Mouse (Mus musculus): Measurements from ENCODE around the gene Cpxm2. TPM values are rescaled to one million over a fixed set of nuclear protein-coding genes. Genes with fewer than 3 reads are reported as not detected.

Gene Cpxm2
- polyA plus RNA-seq, 1 experiment from 2014 or later = 3.4 TPM

- H3K4me2 ChIP-seq (replicated peaks; ENCODE audit: low read depth, low read length) = no peak overlapping the region
- H3K27me3 ChIP-seq (ENCODE audit: control insufficient read depth, insufficient read depth, low read length) = no peaks in the 10 kb centered on the region
- no peaks in the 10 kb centered on the region for H3K9me3 ChIP-seq (ENCODE audit: control insufficient read depth, low read depth, low read length)
- H3K36me3 ChIP-seq (ENCODE audit: control insufficient read depth, insufficient read depth, low read length) = no peaks in the 10 kb centered on the region
- H3K27ac ChIP-seq (ENCODE audit: low read length) = no peak overlapping the region
- H3K4me3 ChIP-seq (ENCODE audit: low read depth, low read length) = no peak overlapping the region
- no peak overlapping the region for H3K9ac ChIP-seq (replicated peaks; ENCODE audit: low read depth, low read length)
- no peak for ATAC-seq (ENCODE audit: insufficient number of reproducible peaks, insufficient read depth, low FRiP score, low read depth)
- no peaks in the 10 kb centered on the region for H3K4me1 ChIP-seq (ENCODE audit: control insufficient read depth, insufficient read depth, low read length)
- WGBS = 80% methylated on average over 7 of the region's 7 CpGs
Measured at GRCm38 (mm10) chr7:132123211-132123610, 31.3 kb downstream of the Cpxm2 start.

DNA sequence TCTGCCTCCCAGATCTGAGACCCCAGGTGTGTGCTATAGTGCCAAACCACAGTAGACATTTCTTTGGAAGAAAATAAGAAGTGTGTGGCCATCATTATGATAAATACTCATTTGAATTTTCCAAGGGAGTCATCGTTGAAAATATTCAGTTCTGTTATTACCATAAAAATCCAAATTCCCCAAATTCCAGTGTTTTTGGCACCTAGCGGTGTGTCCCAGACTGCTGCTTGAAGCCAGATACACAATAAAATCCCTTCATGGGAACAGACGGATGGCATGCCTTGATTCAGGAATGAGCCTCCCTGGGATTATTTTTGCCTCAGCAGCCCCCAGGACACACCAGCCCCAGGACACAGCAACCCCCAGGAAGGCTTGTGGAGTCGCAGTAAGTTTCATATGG, 34.7 kb downstream of the Cpxm2 start:
- Histone ChIP-seq H3K36me3 (ENCODE audit: control insufficient read depth, insufficient read depth, low read length) (no peaks in the 10 kb centered on the region), H3K27ac (ENCODE audit: low read length) (no peak overlapping the region), H3K4me2 (replicated peaks; ENCODE audit: low read depth, low read length) (no peak overlapping the region), H3K27me3 (ENCODE audit: control insufficient read depth, insufficient read depth, low read length) (no peaks in the 10 kb centered on the region), H3K4me1 (ENCODE audit: control insufficient read depth, insufficient read depth, low read length) (no peaks in the 10 kb centered on the region), H3K9me3 (ENCODE audit: control insufficient read depth, low read depth, low read length) (no peaks in the 10 kb centered on the region), H3K9ac (replicated peaks; ENCODE audit: low read depth, low read length) (no peak overlapping the region), H3K4me3 (ENCODE audit: low read depth, low read length) (no peak overlapping the region)
- WGBS = 90% methylated on average over 4 of the region's 4 CpGs
- no peak for ATAC-seq (ENCODE audit: insufficient number of reproducible peaks, insufficient read depth, low FRiP score, low read depth)

DNA sequence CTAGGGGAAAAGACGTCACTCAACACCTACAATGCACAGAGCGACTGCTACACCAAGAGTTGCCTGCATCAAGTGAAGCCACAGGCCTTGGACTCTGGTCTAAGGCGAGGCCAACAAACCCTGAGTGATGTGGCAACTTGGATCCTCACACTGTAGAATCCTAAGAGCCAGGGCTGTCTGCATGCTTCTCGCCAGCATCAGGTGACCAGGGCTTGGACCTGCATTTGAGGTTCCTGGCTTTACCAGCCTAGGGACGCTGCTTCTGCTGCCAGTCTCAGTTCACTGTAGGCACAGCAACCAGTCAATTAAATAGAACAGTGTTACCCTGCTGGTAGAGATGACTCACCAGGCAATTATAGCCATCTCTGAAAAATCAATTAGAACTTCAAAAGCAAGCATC, 42.8 kb downstream of the Cpxm2 start:
- no peaks in the 10 kb centered on the region for H3K27me3 ChIP-seq (ENCODE audit: control insufficient read depth, insufficient read depth, low read length)
- 73% methylated on average over 5 of the region's 5 CpGs for WGBS
- ATAC-seq (ENCODE audit: insufficient number of reproducible peaks, insufficient read depth, low FRiP score, low read depth) = no peak
- no peaks in the 10 kb centered on the region for H3K9me3 ChIP-seq (ENCODE audit: control insufficient read depth, low read depth, low read length)
- no peaks in the 10 kb centered on the region for H3K36me3 ChIP-seq (ENCODE audit: control insufficient read depth, insufficient read depth, low read length)
- H3K27ac ChIP-seq (ENCODE audit: low read length) = no peak overlapping the region
- H3K4me2 ChIP-seq (replicated peaks; ENCODE audit: low read depth, low read length) = no peak overlapping the region
- H3K4me3 ChIP-seq (ENCODE audit: low read depth, low read length) = no peak overlapping the region
- no peaks in the 10 kb centered on the region for H3K4me1 ChIP-seq (ENCODE audit: control insufficient read depth, insufficient read depth, low read length)
- no peak overlapping the region for H3K9ac ChIP-seq (replicated peaks; ENCODE audit: low read depth, low read length)

DNA sequence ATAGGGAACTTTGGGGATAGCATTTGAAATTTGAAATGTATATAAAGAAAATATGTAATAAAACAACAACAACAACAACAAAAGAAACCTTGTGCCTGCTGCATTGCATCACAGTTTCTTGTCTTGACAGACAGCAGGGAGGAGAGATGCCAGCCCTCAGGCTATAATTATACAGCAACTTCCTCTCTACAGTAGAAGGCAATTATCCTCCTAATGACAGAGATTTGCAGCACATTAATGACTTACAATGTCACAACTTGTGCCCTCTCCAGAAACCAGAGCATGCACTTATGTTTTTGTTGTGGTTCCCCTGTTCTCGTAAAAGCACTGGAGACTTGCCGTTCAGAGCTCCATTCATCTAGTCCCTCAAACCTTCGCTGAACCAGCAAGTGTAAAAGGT, 44.2 kb downstream of the Cpxm2 start:
- H3K4me2 ChIP-seq (replicated peaks; ENCODE audit: low read depth, low read length) = no peak overlapping the region
- H3K9ac ChIP-seq (replicated peaks; ENCODE audit: low read depth, low read length) = no peak overlapping the region
- ATAC-seq (ENCODE audit: insufficient number of reproducible peaks, insufficient read depth, low FRiP score, low read depth) = no peak
- H3K4me1 ChIP-seq (ENCODE audit: control insufficient read depth, insufficient read depth, low read length) = no peaks in the 10 kb centered on the region
- no peaks in the 10 kb centered on the region for H3K9me3 ChIP-seq (ENCODE audit: control insufficient read depth, low read depth, low read length)
- no peaks in the 10 kb centered on the region for H3K27me3 ChIP-seq (ENCODE audit: control insufficient read depth, insufficient read depth, low read length)
- WGBS = 72% methylated on average over 3 of the region's 3 CpGs
- H3K27ac ChIP-seq (ENCODE audit: low read length) = no peak overlapping the region
- H3K4me3 ChIP-seq (ENCODE audit: low read depth, low read length) = no peak overlapping the region
- H3K36me3 ChIP-seq (ENCODE audit: control insufficient read depth, insufficient read depth, low read length) = no peaks in the 10 kb centered on the region

DNA sequence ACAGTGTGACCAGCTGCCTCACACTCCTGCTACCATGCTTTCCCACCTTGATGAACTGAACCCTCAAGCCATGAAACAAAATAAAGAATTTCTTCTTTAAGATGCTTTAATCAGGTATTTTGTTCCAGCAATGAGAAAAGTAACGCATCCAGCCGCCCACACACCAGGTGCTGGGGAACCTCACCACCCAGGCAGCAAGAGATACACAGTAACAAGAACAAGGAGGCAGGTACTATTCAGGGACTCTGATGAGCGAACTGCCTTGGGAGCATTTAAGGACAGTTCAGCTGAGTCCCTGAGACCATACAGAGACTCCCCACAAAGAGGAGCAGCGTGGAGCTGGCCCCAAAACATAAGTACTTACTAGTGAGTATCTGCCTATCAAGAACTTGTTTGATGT, 47.6 kb downstream of the Cpxm2 start:
- Histone ChIP-seq H3K4me2 (replicated peaks; ENCODE audit: low read depth, low read length) (no peak overlapping the region), H3K27ac (ENCODE audit: low read length) (no peak overlapping the region), H3K9ac (replicated peaks; ENCODE audit: low read depth, low read length) (no peak overlapping the region), H3K4me1 (ENCODE audit: control insufficient read depth, insufficient read depth, low read length) (no peaks in the 10 kb centered on the region), H3K9me3 (ENCODE audit: control insufficient read depth, low read depth, low read length) (no peaks in the 10 kb centered on the region), H3K4me3 (ENCODE audit: low read depth, low read length) (no peak overlapping the region), H3K27me3 (ENCODE audit: control insufficient read depth, insufficient read depth, low read length) (no peaks in the 10 kb centered on the region), H3K36me3 (ENCODE audit: control insufficient read depth, insufficient read depth, low read length) (no peaks in the 10 kb centered on the region)
- 85% methylated on average over 4 of the region's 4 CpGs for WGBS
- no peak for ATAC-seq (ENCODE audit: insufficient number of reproducible peaks, insufficient read depth, low FRiP score, low read depth)

DNA sequence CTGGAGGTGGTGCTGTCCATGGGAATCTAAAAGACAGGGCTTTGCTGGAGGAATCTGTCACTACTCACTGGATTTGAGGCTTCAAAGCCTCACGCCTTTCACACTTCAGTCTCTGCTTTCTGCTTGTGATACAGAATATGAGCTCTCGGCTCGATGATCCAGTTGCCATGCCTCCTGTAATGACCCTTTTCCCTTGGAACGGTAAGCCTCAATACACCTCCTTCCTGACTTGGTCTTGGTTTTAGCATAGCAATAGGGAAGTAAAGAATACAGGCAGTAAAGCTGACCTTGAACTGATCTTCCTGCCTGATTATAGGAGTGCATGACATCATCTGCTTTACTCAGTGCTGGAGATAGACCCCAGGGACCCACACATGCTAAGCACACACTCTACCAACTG, 49.2 kb downstream of the Cpxm2 start:
- Histone ChIP-seq H3K36me3 (ENCODE audit: control insufficient read depth, insufficient read depth, low read length) (no peaks in the 10 kb centered on the region), H3K27ac (ENCODE audit: low read length) (no peak overlapping the region), H3K27me3 (ENCODE audit: control insufficient read depth, insufficient read depth, low read length) (no peaks in the 10 kb centered on the region), H3K9ac (replicated peaks; ENCODE audit: low read depth, low read length) (no peak overlapping the region), H3K4me1 (ENCODE audit: control insufficient read depth, insufficient read depth, low read length) (no peaks in the 10 kb centered on the region), H3K4me2 (replicated peaks; ENCODE audit: low read depth, low read length) (no peak overlapping the region), H3K9me3 (ENCODE audit: control insufficient read depth, low read depth, low read length) (no peaks in the 10 kb centered on the region), H3K4me3 (ENCODE audit: low read depth, low read length) (no peak overlapping the region)
- WGBS = 90% methylated on average over 4 of the region's 4 CpGs
- no peak for ATAC-seq (ENCODE audit: insufficient number of reproducible peaks, insufficient read depth, low FRiP score, low read depth)

GRCm38 (mm10) chr7:132098441-132098840, 56.1 kb downstream of the Cpxm2 start:
- H3K4me3 ChIP-seq (ENCODE audit: low read depth, low read length) = no peak overlapping the region
- ATAC-seq (ENCODE audit: insufficient number of reproducible peaks, insufficient read depth, low FRiP score, low read depth) = no peak
- WGBS = 19% methylated on average over 4 of the region's 4 CpGs
- no peaks in the 10 kb centered on the region for H3K27me3 ChIP-seq (ENCODE audit: control insufficient read depth, insufficient read depth, low read length)
- no peak overlapping the region for H3K4me2 ChIP-seq (replicated peaks; ENCODE audit: low read depth, low read length)
- H3K27ac ChIP-seq (ENCODE audit: low read length) = no peak overlapping the region
- H3K9ac ChIP-seq (replicated peaks; ENCODE audit: low read depth, low read length) = no peak overlapping the region
- H3K4me1 ChIP-seq (ENCODE audit: control insufficient read depth, insufficient read depth, low read length) = peaks cover 8% of the 10 kb centered on the region
- H3K36me3 ChIP-seq (ENCODE audit: control insufficient read depth, insufficient read depth, low read length) = no peaks in the 10 kb centered on the region
- H3K9me3 ChIP-seq (ENCODE audit: control insufficient read depth, low read depth, low read length) = no peaks in the 10 kb centered on the region

GRCm38 (mm10) chr7:132094666-132095065, 59.9 kb downstream of the Cpxm2 start:
- H3K4me3 ChIP-seq (ENCODE audit: low read depth, low read length) = no peak overlapping the region
- ATAC-seq (ENCODE audit: insufficient number of reproducible peaks, insufficient read depth, low FRiP score, low read depth) = no peak
- WGBS = 48% methylated on average over 7 of the region's 7 CpGs

DNA sequence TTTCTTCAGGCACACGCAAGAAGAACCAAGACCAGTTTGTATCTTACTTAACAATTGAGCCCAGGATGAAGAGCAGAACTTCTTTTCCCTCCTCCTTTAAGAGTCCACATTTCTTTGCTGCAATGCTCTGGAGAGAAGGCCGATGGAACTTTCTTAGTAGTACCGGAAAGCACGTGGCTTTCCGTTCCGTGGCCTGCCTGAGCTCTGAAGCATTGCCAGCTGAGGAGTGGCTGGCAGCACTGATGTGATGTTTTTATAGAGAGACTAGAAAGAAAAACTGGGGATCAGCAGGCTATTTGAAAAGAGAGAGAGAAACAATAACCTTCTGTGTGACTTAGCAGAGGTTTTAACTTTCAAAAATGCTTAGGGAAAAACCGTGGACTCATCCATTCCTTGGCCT, 63.0 kb downstream of the Cpxm2 start:
- H3K27me3 ChIP-seq (ENCODE audit: control insufficient read depth, insufficient read depth, low read length) = no peaks in the 10 kb centered on the region
- H3K4me2 ChIP-seq (replicated peaks; ENCODE audit: low read depth, low read length) = no peak overlapping the region
- H3K27ac ChIP-seq (ENCODE audit: low read length) = no peak overlapping the region
- H3K4me1 ChIP-seq (ENCODE audit: control insufficient read depth, insufficient read depth, low read length) = no peaks in the 10 kb centered on the region
- H3K4me3 ChIP-seq (ENCODE audit: low read depth, low read length) = no peak overlapping the region
- no peaks in the 10 kb centered on the region for H3K36me3 ChIP-seq (ENCODE audit: control insufficient read depth, insufficient read depth, low read length)
- H3K9ac ChIP-seq (replicated peaks; ENCODE audit: low read depth, low read length) = no peak overlapping the region
- no peak for ATAC-seq (ENCODE audit: insufficient number of reproducible peaks, insufficient read depth, low FRiP score, low read depth)
- 87% methylated on average over 7 of the region's 7 CpGs for WGBS
- H3K9me3 ChIP-seq (ENCODE audit: control insufficient read depth, low read depth, low read length) = no peaks in the 10 kb centered on the region

More at GRCm38 (mm10) chr7:132094666-132095065, 59.9 kb downstream of the Cpxm2 start:
- no peaks in the 10 kb centered on the region for H3K27me3 ChIP-seq (ENCODE audit: control insufficient read depth, insufficient read depth, low read length)
- no peaks in the 10 kb centered on the region for H3K36me3 ChIP-seq (ENCODE audit: control insufficient read depth, insufficient read depth, low read length)
- no peak overlapping the region for H3K4me2 ChIP-seq (replicated peaks; ENCODE audit: low read depth, low read length)
- H3K9ac ChIP-seq (replicated peaks; ENCODE audit: low read depth, low read length) = no peak overlapping the region
- H3K9me3 ChIP-seq (ENCODE audit: control insufficient read depth, low read depth, low read length) = no peaks in the 10 kb centered on the region
- H3K4me1 ChIP-seq (ENCODE audit: control insufficient read depth, insufficient read depth, low read length) = peaks cover 8% of the 10 kb centered on the region
- H3K27ac ChIP-seq (ENCODE audit: low read length) = no peak overlapping the region

Data from stomach, embryonic 14.5 days (tissue).